Mouse (Mus musculus): ENCODE results near the gene Slit2. TPM values are rescaled to one million over a fixed set of nuclear protein-coding genes. Genes with fewer than 3 reads are reported as not detected.
A peak's percentile ranks its signal among the peaks of the same experiment; 100 is the strongest.

Slit2 gene
- polyA plus RNA-seq, 1 experiment from 2014 or later: 70.5 TPM

GRCm38 (mm10) chr5:47985901-47986670 lies 3.1 kb downstream of the Slit2 start:
- H3K9ac ChIP-seq: peak overlapping the region; percentile 81
- peaks cover 25% of the 10 kb centered on the region for H3K4me1 ChIP-seq (replicated peaks)
- no peak for ATAC-seq (ENCODE audit: insufficient number of reproducible peaks, low FRiP score)
- peak overlapping the region; percentile 72 for H3K4me3 ChIP-seq
- peaks cover 6% of the 10 kb centered on the region; the same call in 1 of the 2 replicates for H3K27me3 ChIP-seq (replicated peaks)
- H3K9me3 ChIP-seq (replicated peaks): no peaks in the 10 kb centered on the region
- no peaks in the 10 kb centered on the region for H3K36me3 ChIP-seq
- under 1% methylated on average over 48 of the region's 48 CpGs for WGBS
- peak overlapping the region; percentile 94 for H3K4me2 ChIP-seq
- no peak overlapping the region; the same call in 1 of the 2 replicates for H3K27ac ChIP-seq (ENCODE audit: poor library complexity, severe bottlenecking)

GRCm38 (mm10) chr5:47990926-47991325 lies 8.0 kb downstream of the Slit2 start:
- 76% methylated on average over 4 of the region's 4 CpGs for WGBS
- Histone ChIP-seq H3K27me3 (replicated peaks) (no peaks in the 10 kb centered on the region), H3K9ac (no peak overlapping the region), H3K4me2 (no peak overlapping the region), H3K9me3 (replicated peaks) (no peaks in the 10 kb centered on the region), H3K4me3 (no peak overlapping the region), H3K36me3 (no peaks in the 10 kb centered on the region), H3K4me1 (replicated peaks) (peaks cover 6% of the 10 kb centered on the region; the same call in 1 of the 2 replicates), H3K27ac (ENCODE audit: poor library complexity, severe bottlenecking) (no peak overlapping the region)
- no peak for ATAC-seq (ENCODE audit: insufficient number of reproducible peaks, low FRiP score)

- Histone ChIP-seq H3K4me2 (peak overlapping the region; percentile 21; the same call in 1 of the 2 replicates), H3K27me3 (replicated peaks) (no peaks in the 10 kb centered on the region), H3K4me1 (replicated peaks) (peaks cover 7% of the 10 kb centered on the region; the same call in 1 of the 2 replicates), H3K27ac (ENCODE audit: poor library complexity, severe bottlenecking) (no peak overlapping the region), H3K9ac (no peak overlapping the region), H3K4me3 (no peak overlapping the region), H3K36me3 (0 out of 2 replicates have a peak, but pooled peaks cover 15% of the 10 kb centered on the region), H3K9me3 (replicated peaks) (no peaks in the 10 kb centered on the region)
- WGBS: 56% methylated on average over 12 of the region's 12 CpGs
- no peak for ATAC-seq (ENCODE audit: insufficient number of reproducible peaks, low FRiP score)
Observed at GRCm38 (mm10) chr5:48003708-48004415, 20.9 kb downstream of the Slit2 start.

- no peak overlapping the region for H3K27ac ChIP-seq (ENCODE audit: poor library complexity, severe bottlenecking)
- H3K36me3 ChIP-seq: 0 out of 2 replicates have a peak, but pooled peaks cover 6% of the 10 kb centered on the region
- H3K4me1 ChIP-seq (replicated peaks): peaks cover 7% of the 10 kb centered on the region; the same call in 1 of the 2 replicates
- H3K4me3 ChIP-seq: no peak overlapping the region
- no peak for ATAC-seq (ENCODE audit: insufficient number of reproducible peaks, low FRiP score)
- no peak overlapping the region for H3K9ac ChIP-seq
- WGBS: 74% methylated on average over 9 of the region's 9 CpGs
- no peaks in the 10 kb centered on the region for H3K9me3 ChIP-seq (replicated peaks)
- H3K4me2 ChIP-seq: no peak overlapping the region
- no peaks in the 10 kb centered on the region for H3K27me3 ChIP-seq (replicated peaks)
Observed at GRCm38 (mm10) chr5:48005533-48005932, 22.6 kb downstream of the Slit2 start.

- no peak overlapping the region for H3K27ac ChIP-seq (ENCODE audit: poor library complexity, severe bottlenecking)
- no peak overlapping the region for H3K9ac ChIP-seq
- no peak for ATAC-seq (ENCODE audit: insufficient number of reproducible peaks, low FRiP score)
- no peak overlapping the region for H3K4me3 ChIP-seq
- H3K36me3 ChIP-seq: 0 out of 2 replicates have a peak, but pooled peaks cover 6% of the 10 kb centered on the region
- H3K9me3 ChIP-seq (replicated peaks): no peaks in the 10 kb centered on the region
- no peaks in the 10 kb centered on the region for H3K27me3 ChIP-seq (replicated peaks)
- no peak overlapping the region for H3K4me2 ChIP-seq
- H3K4me1 ChIP-seq (replicated peaks): peaks cover 7% of the 10 kb centered on the region; the same call in 1 of the 2 replicates
Observed at GRCm38 (mm10) chr5:48006059-48006458, 23.1 kb downstream of the Slit2 start.

GRCm38 (mm10) chr5:48023441-48023840 lies 40.5 kb downstream of the Slit2 start:
- 82% methylated on average over 4 of the region's 4 CpGs for WGBS
- H3K9ac ChIP-seq: no peak overlapping the region
- no peak for ATAC-seq (ENCODE audit: insufficient number of reproducible peaks, low FRiP score)
- H3K4me1 ChIP-seq (replicated peaks): no peaks in the 10 kb centered on the region
- H3K9me3 ChIP-seq (replicated peaks): no peaks in the 10 kb centered on the region
- H3K4me2 ChIP-seq: no peak overlapping the region
- H3K27me3 ChIP-seq (replicated peaks): no peaks in the 10 kb centered on the region
- H3K36me3 ChIP-seq: no peaks in the 10 kb centered on the region; the same call in 1 of the 2 replicates
- H3K4me3 ChIP-seq: no peak overlapping the region
- H3K27ac ChIP-seq (ENCODE audit: poor library complexity, severe bottlenecking): no peak overlapping the region

- 85% methylated on average over 1 of the region's 1 CpGs for WGBS
- H3K9me3 ChIP-seq (replicated peaks): no peaks in the 10 kb centered on the region
- no peaks in the 10 kb centered on the region for H3K4me1 ChIP-seq (replicated peaks)
- no peak overlapping the region for H3K27ac ChIP-seq (ENCODE audit: poor library complexity, severe bottlenecking)
- H3K4me2 ChIP-seq: no peak overlapping the region
- ATAC-seq (ENCODE audit: insufficient number of reproducible peaks, low FRiP score): no peak
- H3K4me3 ChIP-seq: no peak overlapping the region
- no peak overlapping the region for H3K9ac ChIP-seq
- H3K36me3 ChIP-seq: no peaks in the 10 kb centered on the region
- no peaks in the 10 kb centered on the region for H3K27me3 ChIP-seq (replicated peaks)
Observed at GRCm38 (mm10) chr5:48034875-48035274, 51.9 kb downstream of the Slit2 start.

- H3K9ac ChIP-seq: no peak overlapping the region
- no peak overlapping the region for H3K27ac ChIP-seq (ENCODE audit: poor library complexity, severe bottlenecking)
- H3K4me3 ChIP-seq: no peak overlapping the region
- WGBS: 43% methylated on average over 5 of the region's 5 CpGs
- H3K4me1 ChIP-seq (replicated peaks): no peaks in the 10 kb centered on the region
- ATAC-seq (ENCODE audit: insufficient number of reproducible peaks, low FRiP score): no peak
- H3K27me3 ChIP-seq (replicated peaks): no peaks in the 10 kb centered on the region
- no peaks in the 10 kb centered on the region for H3K9me3 ChIP-seq (replicated peaks)
- no peak overlapping the region for H3K4me2 ChIP-seq
- no peaks in the 10 kb centered on the region for H3K36me3 ChIP-seq
Observed at GRCm38 (mm10) chr5:48038033-48038432, 55.1 kb downstream of the Slit2 start.

- H3K4me2 ChIP-seq: no peak overlapping the region
- 66% methylated on average over 8 of the region's 8 CpGs for WGBS
- no peaks in the 10 kb centered on the region for H3K36me3 ChIP-seq
- no peaks in the 10 kb centered on the region for H3K27me3 ChIP-seq (replicated peaks)
- H3K9me3 ChIP-seq (replicated peaks): no peaks in the 10 kb centered on the region
- no peak overlapping the region for H3K27ac ChIP-seq (ENCODE audit: poor library complexity, severe bottlenecking)
- H3K4me3 ChIP-seq: no peak overlapping the region
- H3K4me1 ChIP-seq (replicated peaks): no peaks in the 10 kb centered on the region
- no peak for ATAC-seq (ENCODE audit: insufficient number of reproducible peaks, low FRiP score)
- no peak overlapping the region for H3K9ac ChIP-seq
Observed at GRCm38 (mm10) chr5:48048986-48049751, 66.2 kb downstream of the Slit2 start.

- no peak overlapping the region for H3K4me3 ChIP-seq
- no peak overlapping the region for H3K4me2 ChIP-seq
- no peaks in the 10 kb centered on the region for H3K36me3 ChIP-seq
- no peaks in the 10 kb centered on the region for H3K27me3 ChIP-seq (replicated peaks)
- 81% methylated on average over 5 of the region's 5 CpGs for WGBS
- H3K4me1 ChIP-seq (replicated peaks): no peaks in the 10 kb centered on the region
- no peak overlapping the region for H3K27ac ChIP-seq (ENCODE audit: poor library complexity, severe bottlenecking)
- no peak for ATAC-seq (ENCODE audit: insufficient number of reproducible peaks, low FRiP score)
- H3K9ac ChIP-seq: no peak overlapping the region
- no peaks in the 10 kb centered on the region for H3K9me3 ChIP-seq (replicated peaks)
Observed at GRCm38 (mm10) chr5:48050637-48051314, 67.8 kb downstream of the Slit2 start.

Measured in heart, embryonic 12.5 days (tissue).